In genomic region chr14:20677906-20678305, GRCm38 (mm10) we compare ENCODE assay signal across 18 mouse cellular contexts. TPM values are rescaled to one million over a fixed set of nuclear protein-coding genes. Genes with fewer than 3 reads are reported as not detected.
"Had no signal": no experiment of that assay in that cellular context is flagged by ENCODE, and none has a peak within 500 bp of the region (broad histone marks: within the 10 kb centered on the region; RNA-seq: fewer than 3 reads in every experiment).

No protein-coding gene starts in this region.

- H3K27ac ChIP-seq: liver, embryonic 15.5 days; lung, embryonic 15.5 days; macrophage; midbrain, embryonic 12.5 days; midbrain, embryonic 15.5 days; neural tube, embryonic 12.5 days; stomach, embryonic 15.5 days; stomach, postnatal 0 days had no signal

- ATAC-seq: lung, postnatal 0 days; midbrain, embryonic 15.5 days had no signal

- H3K27me3 ChIP-seq: liver, embryonic 15.5 days; lung, embryonic 15.5 days; megakaryocyte, embryonic 14.5 days; midbrain, embryonic 12.5 days; midbrain, embryonic 15.5 days; neural tube, embryonic 12.5 days; stomach, embryonic 15.5 days had no signal

- H3K9ac ChIP-seq: liver, embryonic 15.5 days; lung, embryonic 15.5 days; midbrain, embryonic 12.5 days; midbrain, embryonic 15.5 days; neural tube, embryonic 12.5 days; stomach, embryonic 15.5 days had no signal

- H3K4me3 ChIP-seq: liver, embryonic 15.5 days; lung, embryonic 15.5 days; megakaryocyte, embryonic 14.5 days; midbrain, embryonic 12.5 days; midbrain, embryonic 15.5 days; neural tube, embryonic 12.5 days; stomach, embryonic 15.5 days had no signal

- DNase-seq: lung, adult 2 months; lung, postnatal 14 days; lung, postnatal 36 days; right cerebral cortex, postnatal 14 days; thymus, adult 2 months; thymus, postnatal 25 days; thymus, postnatal 4 days had no signal

- H3K9me3 ChIP-seq: liver, embryonic 15.5 days; lung, embryonic 15.5 days; megakaryocyte, embryonic 14.5 days; midbrain, embryonic 12.5 days; midbrain, embryonic 15.5 days; neural tube, embryonic 12.5 days; stomach, embryonic 15.5 days had no signal

- H3K4me2 ChIP-seq: liver, embryonic 15.5 days; lung, embryonic 15.5 days; midbrain, embryonic 12.5 days; midbrain, embryonic 15.5 days; neural tube, embryonic 12.5 days; stomach, embryonic 15.5 days had no signal

RNA-seq across cellular contexts. Expression of gene Synpo2l, which starts 9.8 kb away (rescaled TPM):
- polyA plus RNA-seq: macrophage had no signal

RNA-seq across cellular contexts. Expression of gene Myoz1, which starts 21.6 kb away (rescaled TPM):
- polyA plus RNA-seq: spleen, adult 2 months had no signal
